Mouse (Mus musculus): ENCODE data around the gene Ebpl. TPM values are rescaled to one million over a fixed set of nuclear protein-coding genes. Genes with fewer than 3 reads are reported as not detected.

The Ebpl gene
- total RNA-seq (2014; rRNA removed) (2.2 and 4.1 TPM in 2 replicates), polyA plus RNA-seq (2015; fragmentation: Nextera tagmentation; extraction: Ambion mirVana) (11.5 and 12.0 TPM in 2 replicates)

DNA sequence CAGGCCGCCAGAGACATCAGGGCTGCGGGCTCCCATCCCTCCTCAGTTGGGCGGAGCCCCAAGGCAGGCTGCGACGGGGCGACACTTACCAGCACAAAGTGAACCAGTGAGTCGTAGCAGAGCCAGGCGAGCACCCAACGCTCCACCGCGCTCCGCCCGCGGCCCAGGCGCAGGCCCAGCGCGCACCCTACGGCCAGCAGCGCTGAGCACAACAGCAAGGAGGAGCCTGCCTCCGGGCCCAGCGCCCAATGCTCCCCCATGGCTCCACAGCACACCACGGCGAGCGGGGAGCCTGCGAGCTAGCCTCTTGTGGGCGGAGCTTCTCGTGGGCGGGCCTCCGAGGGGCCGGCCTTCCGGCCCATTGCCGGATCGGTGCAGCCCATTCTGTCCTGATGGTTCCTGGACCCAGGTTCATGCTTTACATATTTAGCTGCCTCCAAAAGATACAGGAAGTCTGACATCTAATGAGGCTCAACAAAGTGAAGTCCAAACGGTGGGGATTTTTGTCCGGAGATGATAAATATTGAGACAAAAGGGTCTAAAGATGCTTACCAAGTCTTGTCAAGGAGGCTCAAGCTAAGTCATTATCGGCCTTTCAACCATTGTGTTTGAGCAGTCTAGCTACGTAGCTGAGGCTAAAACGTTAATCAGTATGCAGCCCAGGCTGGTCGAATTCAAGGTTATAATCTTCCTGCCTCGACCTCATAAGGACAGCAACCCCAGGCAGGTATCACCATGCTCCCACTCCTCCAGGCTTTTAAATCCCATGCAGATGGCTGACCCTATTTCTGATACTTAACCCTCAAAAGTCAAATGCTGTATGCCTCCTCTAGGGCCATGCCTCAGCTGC lies at the start of gene Ebpl:
Ebpl (minus strand) TSS at position 309 of the 850 bp plus-strand sequence.
- ATAC-seq, result peak; percentile 97
- Histone ChIP-seq H3K36me3 (ENCODE audit: insufficient read depth, low read length) (no peaks in the 10 kb centered on the region), H3K4me2 (ENCODE audit: low read depth, low read length) (peak within 1 kb of the TSS; percentile 70), H3K4me1 (ENCODE audit: insufficient read depth, low read length) (0 out of 2 replicates have a peak, but pooled peaks cover 6% of the 10 kb centered on the region), H3K4me3 (ENCODE audit: low read length) (peak within 1 kb of the TSS; percentile 69), H3K9me3 (ENCODE audit: low read length) (no peaks in the 10 kb centered on the region), H3K27ac (peak within 1 kb of the TSS; percentile 81), H3K9ac (replicated peaks; ENCODE audit: low read length) (peak within 1 kb of the TSS; percentile 70), H3K27me3 (ENCODE audit: insufficient read depth, low read length) (no peaks in the 10 kb centered on the region)
- DNase-seq (ENCODE audit: low spot score), result peak; percentile 92
- TF ChIP-seq CTCF (IDR thresholded peaks at IDR 0.05; ENCODE audit: low read depth), result no peak
- WGBS, result under 1% methylated on average over 40 of the region's 40 CpGs

DNA sequence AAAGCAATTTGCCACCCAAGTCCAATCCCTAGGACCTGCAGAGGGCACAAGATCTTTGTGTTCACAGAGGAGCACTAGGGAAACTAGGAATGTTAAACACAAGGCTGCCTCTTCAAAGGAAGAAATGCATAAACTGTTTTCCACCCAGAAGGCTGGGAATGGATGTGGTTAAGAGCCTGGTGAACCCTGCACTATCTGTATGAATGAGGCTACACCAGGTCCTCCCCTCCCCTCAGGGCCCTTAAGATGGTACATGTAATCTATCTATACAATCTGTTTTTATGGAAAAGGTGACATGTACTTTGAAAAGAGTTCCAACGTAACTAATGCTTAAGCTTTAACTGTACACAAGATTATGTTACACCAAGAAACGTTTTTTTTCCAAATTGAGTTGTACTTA lies 49.8 kb upstream of the Ebpl start:
- H3K27ac ChIP-seq, result no peak overlapping the region
- H3K9ac ChIP-seq (replicated peaks; ENCODE audit: low read length), result no peak overlapping the region
- WGBS, result 74% methylated on average over 2 of the region's 2 CpGs
- H3K36me3 ChIP-seq (ENCODE audit: insufficient read depth, low read length), result no peaks in the 10 kb centered on the region
- H3K27me3 ChIP-seq (ENCODE audit: insufficient read depth, low read length), result no peaks in the 10 kb centered on the region
- H3K9me3 ChIP-seq (ENCODE audit: low read length), result no peaks in the 10 kb centered on the region
- no peak overlapping the region for H3K4me2 ChIP-seq (ENCODE audit: low read depth, low read length)
- H3K4me1 ChIP-seq (ENCODE audit: insufficient read depth, low read length), result no peaks in the 10 kb centered on the region; the same call in 1 of the 2 replicates
- TF ChIP-seq CTCF (IDR thresholded peaks at IDR 0.05; ENCODE audit: low read depth), result no peak
- no peak overlapping the region for H3K4me3 ChIP-seq (ENCODE audit: low read length)
- DNase-seq (ENCODE audit: low spot score), result no peak
- no peak for ATAC-seq

DNA sequence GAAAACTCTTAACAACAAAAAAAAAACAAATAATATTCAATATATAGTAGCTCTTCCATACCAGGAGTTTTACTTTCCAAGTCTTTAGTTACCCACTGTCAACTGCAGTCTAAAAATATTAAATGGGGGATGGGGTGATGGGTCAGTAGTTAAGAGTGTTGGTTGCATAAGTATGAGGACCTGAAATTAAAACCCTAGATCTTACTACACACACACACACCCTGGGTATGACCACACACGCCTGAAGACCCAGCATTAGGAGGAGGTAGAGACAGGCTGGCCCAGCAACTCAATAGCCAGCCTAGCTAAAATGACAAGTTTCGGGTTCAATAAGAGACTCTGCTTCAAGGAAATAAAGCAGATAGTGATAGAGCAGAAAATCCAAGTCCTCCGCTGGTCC lies 46.8 kb upstream of the Ebpl start:
- 97% methylated on average over 3 of the region's 3 CpGs for WGBS
- H3K9ac ChIP-seq (replicated peaks; ENCODE audit: low read length), result no peak overlapping the region
- DNase-seq (ENCODE audit: low spot score), result no peak
- H3K4me1 ChIP-seq (ENCODE audit: insufficient read depth, low read length), result no peaks in the 10 kb centered on the region
- H3K4me3 ChIP-seq (ENCODE audit: low read length), result no peak overlapping the region
- H3K4me2 ChIP-seq (ENCODE audit: low read depth, low read length), result no peak overlapping the region
- H3K36me3 ChIP-seq (ENCODE audit: insufficient read depth, low read length), result peaks cover 2% of the 10 kb centered on the region; the same call in 1 of the 2 replicates
- no peak for TF ChIP-seq CTCF (IDR thresholded peaks at IDR 0.05; ENCODE audit: low read depth)
- no peaks in the 10 kb centered on the region for H3K9me3 ChIP-seq (ENCODE audit: low read length)
- no peak overlapping the region for H3K27ac ChIP-seq
- no peak for ATAC-seq
- no peaks in the 10 kb centered on the region for H3K27me3 ChIP-seq (ENCODE audit: insufficient read depth, low read length)

DNA sequence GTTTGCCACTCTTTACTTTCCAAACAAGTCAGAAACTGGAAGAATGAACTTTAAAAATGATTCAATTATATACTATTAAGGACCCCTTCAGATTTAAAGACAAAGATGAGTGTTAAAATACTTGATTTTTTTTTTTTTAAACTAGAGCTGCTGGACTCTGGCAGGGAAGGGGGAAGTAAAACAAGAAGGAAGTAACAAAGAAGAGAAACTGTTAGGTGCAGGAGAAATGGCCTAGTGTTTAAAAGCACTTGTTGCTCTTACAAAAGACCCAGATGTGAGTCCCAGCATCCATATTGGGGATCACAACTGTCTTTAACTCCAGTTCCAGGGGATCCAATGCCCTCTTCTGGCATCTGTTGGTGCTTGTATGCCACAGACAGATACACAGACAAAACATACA lies 45.5 kb upstream of the Ebpl start:
- no peaks in the 10 kb centered on the region for H3K9me3 ChIP-seq (ENCODE audit: low read length)
- no peak overlapping the region for H3K9ac ChIP-seq (replicated peaks; ENCODE audit: low read length)
- TF ChIP-seq CTCF (IDR thresholded peaks at IDR 0.05; ENCODE audit: low read depth), result no peak
- H3K27ac ChIP-seq, result no peak overlapping the region
- no peak for DNase-seq (ENCODE audit: low spot score)
- no peaks in the 10 kb centered on the region for H3K27me3 ChIP-seq (ENCODE audit: insufficient read depth, low read length)
- H3K4me1 ChIP-seq (ENCODE audit: insufficient read depth, low read length), result no peaks in the 10 kb centered on the region
- H3K36me3 ChIP-seq (ENCODE audit: insufficient read depth, low read length), result peaks cover 6% of the 10 kb centered on the region; the same call in 1 of the 2 replicates
- H3K4me2 ChIP-seq (ENCODE audit: low read depth, low read length), result no peak overlapping the region
- H3K4me3 ChIP-seq (ENCODE audit: low read length), result no peak overlapping the region
- ATAC-seq, result no peak

DNA sequence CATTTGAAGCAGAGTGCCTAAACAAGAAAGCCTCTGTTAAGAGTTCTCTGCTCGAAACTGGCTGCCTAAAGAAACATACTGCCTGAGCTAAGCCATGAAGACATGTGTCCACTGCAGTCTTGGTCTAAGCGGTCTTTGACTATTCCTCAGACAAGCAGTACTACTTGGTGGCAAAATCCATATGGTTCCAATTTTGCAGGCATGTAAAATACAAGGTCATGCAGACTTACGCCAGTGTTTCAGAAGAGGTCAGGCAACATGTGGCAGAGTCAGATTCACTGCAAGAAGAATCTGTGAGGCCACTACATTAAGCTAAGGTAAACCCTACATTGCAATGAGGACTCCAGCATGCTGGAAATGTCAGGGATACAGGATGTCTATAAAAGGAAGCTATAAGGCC lies 44.7 kb upstream of the Ebpl start:
- TF ChIP-seq CTCF (IDR thresholded peaks at IDR 0.05; ENCODE audit: low read depth), result no peak
- peaks cover 6% of the 10 kb centered on the region; the same call in 1 of the 2 replicates for H3K36me3 ChIP-seq (ENCODE audit: insufficient read depth, low read length)
- ATAC-seq (no peak), DNase-seq (ENCODE audit: low spot score) (no peak)
- H3K4me2 ChIP-seq (ENCODE audit: low read depth, low read length), result no peak overlapping the region
- no peak overlapping the region for H3K4me3 ChIP-seq (ENCODE audit: low read length)
- WGBS, result 93% methylated on average over 3 of the region's 3 CpGs
- H3K9me3 ChIP-seq (ENCODE audit: low read length), result no peaks in the 10 kb centered on the region
- H3K9ac ChIP-seq (replicated peaks; ENCODE audit: low read length), result no peak overlapping the region
- no peaks in the 10 kb centered on the region for H3K27me3 ChIP-seq (ENCODE audit: insufficient read depth, low read length)
- no peak overlapping the region for H3K27ac ChIP-seq
- H3K4me1 ChIP-seq (ENCODE audit: insufficient read depth, low read length), result no peaks in the 10 kb centered on the region

DNA sequence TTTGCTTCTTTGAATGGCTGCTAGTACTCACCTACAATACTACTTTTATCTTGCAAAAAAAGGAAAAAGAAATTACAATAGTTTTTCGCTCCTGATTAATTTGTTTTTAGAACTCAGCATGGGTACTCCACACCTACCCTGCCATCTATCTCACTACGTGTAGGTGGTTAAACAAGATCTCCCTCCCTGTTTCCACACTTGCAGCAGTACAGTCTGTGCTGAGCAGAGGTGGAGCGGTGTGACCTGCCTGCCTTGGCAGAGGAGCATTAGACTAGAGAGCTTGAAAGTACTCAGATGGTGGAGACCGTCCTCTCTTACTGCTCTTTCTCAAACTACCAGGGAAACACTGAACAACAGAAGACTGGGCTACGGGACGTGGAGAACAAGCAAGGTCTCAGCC lies 34.5 kb upstream of the Ebpl start:
- 85% methylated on average over 6 of the region's 6 CpGs for WGBS
- peaks cover 12% of the 10 kb centered on the region; the same call in 1 of the 2 replicates for H3K36me3 ChIP-seq (ENCODE audit: insufficient read depth, low read length)
- DNase-seq (ENCODE audit: low spot score) (no peak), ATAC-seq (no peak)
- no peak overlapping the region for H3K9ac ChIP-seq (replicated peaks; ENCODE audit: low read length)
- H3K9me3 ChIP-seq (ENCODE audit: low read length), result no peaks in the 10 kb centered on the region
- H3K4me3 ChIP-seq (ENCODE audit: low read length), result no peak overlapping the region
- H3K27me3 ChIP-seq (ENCODE audit: insufficient read depth, low read length), result no peaks in the 10 kb centered on the region
- no peaks in the 10 kb centered on the region for H3K4me1 ChIP-seq (ENCODE audit: insufficient read depth, low read length)
- no peak overlapping the region for H3K27ac ChIP-seq
- TF ChIP-seq CTCF (IDR thresholded peaks at IDR 0.05; ENCODE audit: low read depth), result no peak
- H3K4me2 ChIP-seq (ENCODE audit: low read depth, low read length), result no peak overlapping the region

DNA sequence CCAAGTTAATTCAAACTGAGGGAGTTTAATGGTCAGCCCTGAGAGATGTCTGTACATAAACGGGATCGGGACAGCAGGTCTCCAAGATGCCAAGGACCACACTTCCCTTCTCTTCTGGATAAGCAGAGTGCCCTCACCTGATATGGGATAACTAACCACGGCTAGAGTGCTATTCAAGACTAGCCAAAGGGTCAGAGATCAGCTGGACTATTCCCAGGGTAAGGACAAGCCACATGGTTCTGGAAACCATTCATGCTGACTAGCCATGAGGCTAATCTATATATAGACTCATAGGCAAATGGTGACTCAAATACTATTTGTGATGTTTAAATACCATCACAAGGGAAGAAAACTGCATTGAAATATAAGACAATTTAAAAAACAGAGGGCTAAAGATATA lies 30.3 kb upstream of the Ebpl start:
- ATAC-seq, result no peak
- WGBS, result 79% methylated on average over 3 of the region's 3 CpGs
- Histone ChIP-seq H3K4me2 (ENCODE audit: low read depth, low read length) (no peak overlapping the region), H3K27ac (no peak overlapping the region), H3K36me3 (ENCODE audit: insufficient read depth, low read length) (peaks cover 14% of the 10 kb centered on the region; the same call in 1 of the 2 replicates), H3K4me1 (ENCODE audit: insufficient read depth, low read length) (no peaks in the 10 kb centered on the region), H3K9me3 (ENCODE audit: low read length) (no peaks in the 10 kb centered on the region), H3K27me3 (ENCODE audit: insufficient read depth, low read length) (no peaks in the 10 kb centered on the region), H3K9ac (replicated peaks; ENCODE audit: low read length) (no peak overlapping the region), H3K4me3 (ENCODE audit: low read length) (no peak overlapping the region)
- DNase-seq (ENCODE audit: low spot score), result no peak
- TF ChIP-seq CTCF (IDR thresholded peaks at IDR 0.05; ENCODE audit: low read depth), result no peak

Measured in hindbrain, postnatal 0 days (tissue).